Mouse (Mus musculus) cerebellum, adult 2 months (tissue): ENCODE measurements around the gene Ankrd42. TPM values are rescaled to one million over a fixed set of nuclear protein-coding genes. Genes with fewer than 3 reads are reported as not detected.
A peak's percentile ranks its signal among the peaks of the same experiment; 100 is the strongest.

ENCODE experiments used
- DNase-seq, 2 experiments: peaks; one replicate each; pipeline ENCODE4 v3.0.0; 2021
- H3K27ac ChIP-seq: fragments of 200-500 bp; 2 replicates; pipeline ENCODE4 v1.5.1; 2012; ENCODE audit warnings: low read length, control low read depth, inconsistent platforms; ENCODE audit not compliant: insufficient read depth
- H3K27me3 ChIP-seq: fragments of 200-500 bp; 2 replicates; pipeline ENCODE4 v1.6.1; 2012; ENCODE audit warnings: inconsistent platforms, mild to moderate bottlenecking, low read length, moderate library complexity; ENCODE audit not compliant: control insufficient read depth, insufficient read depth
- H3K4me1 ChIP-seq: fragments of 200-500 bp; 2 replicates; pipeline ENCODE4 v1.6.1; 2011; ENCODE audit warnings: low read length; ENCODE audit not compliant: control insufficient read depth, insufficient read depth
- H3K4me3 ChIP-seq: fragments of 200-500 bp; replicated peaks from 2 replicates; pipeline ENCODE3; 2011; ENCODE audit warnings: mild to moderate bottlenecking, low read depth, low read length, control low read depth; ENCODE audit not compliant: insufficient read depth
- CTCF ChIP-seq: fragments of 200-500 bp; IDR thresholded peaks from 2 replicates; pipeline ENCODE4 v1.5.1; 2011; ENCODE audit warnings: low read depth, mild to moderate bottlenecking, control low read depth, low read length, moderate library complexity, borderline replicate concordance; ENCODE audit not compliant: insufficient read depth
- POLR2A ChIP-seq: fragments of 200-500 bp; IDR thresholded peaks from 2 replicates; pipeline ENCODE4 v1.6.1; 2011; ENCODE audit warnings: low read length, control low read depth, borderline replicate concordance; ENCODE audit not compliant: insufficient read depth
- WGBS: fragments of 180-500 bp; shearing (Covaris S2); methylation state at CpG from one replicate; pipeline ENCODE4 v1.1.7; 2018; 5-methylcytosine and 5-hydroxymethylcytosine counted together
- polyA plus RNA-seq: library from polyadenylated mRNA; depleted of rRNA; stranded (reverse); fragments of >200 nt; gene quantifications from 2 replicates; pipeline ENCODE4 v1.2.3, GENCODE M21; 2012

The Ankrd42 gene
- polyA plus RNA-seq, 1 experiment = 9.3 TPM

GRCm38 (mm10) chr7:92656386-92656785, 19.4 kb upstream of the Ankrd42 start:
- DNase-seq = no peak
- no peak overlapping the region for H3K27ac ChIP-seq

GRCm38 (mm10) chr7:92653329-92653728, 16.4 kb upstream of the Ankrd42 start:
- no peak for DNase-seq
- 85% methylated on average over 1 of the region's 1 CpGs for WGBS
- Histone ChIP-seq H3K27me3 (no peaks in the 10 kb centered on the region), H3K4me1 (no peaks in the 10 kb centered on the region), H3K27ac (no peak overlapping the region), H3K4me3 (no peak overlapping the region)
- TF ChIP-seq POLR2A (no peak), CTCF (no peak)

More at GRCm38 (mm10) chr7:92656386-92656785, 19.4 kb upstream of the Ankrd42 start:
- 77% methylated on average over 2 of the region's 2 CpGs for WGBS
- TF ChIP-seq CTCF (no peak), POLR2A (no peak)
- no peaks in the 10 kb centered on the region for H3K27me3 ChIP-seq
- H3K4me3 ChIP-seq = no peak overlapping the region
- H3K4me1 ChIP-seq = no peaks in the 10 kb centered on the region

- Histone ChIP-seq H3K4me3 (no peak overlapping the region), H3K4me1 (no peaks in the 10 kb centered on the region), H3K27ac (no peak overlapping the region), H3K27me3 (no peaks in the 10 kb centered on the region)
- no peak for TF ChIP-seq CTCF
- no peak for DNase-seq
- 73% methylated on average over 7 of the region's 7 CpGs for WGBS
Observed at GRCm38 (mm10) chr7:92647790-92648189, 10.8 kb upstream of the Ankrd42 start.

- H3K4me1 ChIP-seq = no peaks in the 10 kb centered on the region
- no peak overlapping the region for H3K4me3 ChIP-seq
- TF ChIP-seq POLR2A = no peak
- TF ChIP-seq CTCF = no peak
- no peak overlapping the region for H3K27ac ChIP-seq
- DNase-seq = no peak
- no peaks in the 10 kb centered on the region for H3K27me3 ChIP-seq
Observed at GRCm38 (mm10) chr7:92642358-92642757, 5.4 kb upstream of the Ankrd42 start.

- DNase-seq = no peak
- H3K27ac ChIP-seq = no peak overlapping the region
- H3K4me3 ChIP-seq = no peak overlapping the region
- no peak for TF ChIP-seq CTCF
- TF ChIP-seq POLR2A = no peak
- no peaks in the 10 kb centered on the region for H3K27me3 ChIP-seq
- 0 out of 2 replicates have a peak, but pooled peaks cover 3% of the 10 kb centered on the region for H3K4me1 ChIP-seq
- WGBS = 88% methylated on average over 5 of the region's 5 CpGs
Observed at GRCm38 (mm10) chr7:92638050-92638449, 1.1 kb upstream of the Ankrd42 start.

- H3K27me3 ChIP-seq = no peaks in the 10 kb centered on the region
- DNase-seq = no peak
- H3K4me1 ChIP-seq = 0 out of 2 replicates have a peak, but pooled peaks cover 3% of the 10 kb centered on the region
- WGBS = 1% methylated on average over 49 of the region's 49 CpGs
- peak overlapping the region; percentile 92 for H3K4me3 ChIP-seq
- H3K27ac ChIP-seq = no peak overlapping the region
- TF ChIP-seq POLR2A (no peak), CTCF (no peak)
Observed at GRCm38 (mm10) chr7:92636295-92637011, 489 bp downstream of the Ankrd42 start.

- WGBS = 26% methylated on average over 2 of the region's 2 CpGs
- DNase-seq = peak; percentile 17 to 27
- no peaks in the 10 kb centered on the region for H3K27me3 ChIP-seq
- TF ChIP-seq POLR2A (no peak), CTCF (peak; percentile 34; the same call in 1 of the 2 replicates)
- H3K27ac ChIP-seq = no peak overlapping the region
- H3K4me1 ChIP-seq = no peaks in the 10 kb centered on the region
- H3K4me3 ChIP-seq = no peak overlapping the region
Observed at GRCm38 (mm10) chr7:92630167-92630566, 6.8 kb downstream of the Ankrd42 start.

- Histone ChIP-seq H3K27ac (no peak overlapping the region), H3K4me1 (no peaks in the 10 kb centered on the region), H3K4me3 (no peak overlapping the region), H3K27me3 (no peaks in the 10 kb centered on the region)
- 27% methylated on average over 2 of the region's 2 CpGs for WGBS
- TF ChIP-seq CTCF (peak; percentile 14; the same call in 1 of the 2 replicates), POLR2A (no peak)
- no peak for DNase-seq
Observed at GRCm38 (mm10) chr7:92624488-92624887, 12.5 kb downstream of the Ankrd42 start.

GRCm38 (mm10) chr7:92610830-92611229, 26.1 kb downstream of the Ankrd42 start:
- TF ChIP-seq POLR2A (no peak), CTCF (no peak)
- Histone ChIP-seq H3K4me3 (no peak overlapping the region), H3K27me3 (no peaks in the 10 kb centered on the region), H3K4me1 (no peaks in the 10 kb centered on the region), H3K27ac (no peak overlapping the region)
- DNase-seq = no peak
- 52% methylated on average over 7 of the region's 7 CpGs for WGBS
